Mouse (Mus musculus): ENCODE results near the gene Dedd2.

- no peak for TF ChIP-seq CTCF (IDR thresholded peaks at IDR 0.05)
- TF ChIP-seq EP300 (IDR thresholded peaks at IDR 0.05), result no peak
Measured at GRCm38 (mm10) chr7:25269545-25270271, 49.3 kb upstream of the Dedd2 start.
